Mouse (Mus musculus): ENCODE results near the gene Ldhb. TPM values are rescaled to one million over a fixed set of nuclear protein-coding genes. Genes with fewer than 3 reads are reported as not detected.

Ldhb gene
- 85.4 and 92.1 TPM in 2 replicates for polyA plus RNA-seq (2012; rRNA removed)

DNA sequence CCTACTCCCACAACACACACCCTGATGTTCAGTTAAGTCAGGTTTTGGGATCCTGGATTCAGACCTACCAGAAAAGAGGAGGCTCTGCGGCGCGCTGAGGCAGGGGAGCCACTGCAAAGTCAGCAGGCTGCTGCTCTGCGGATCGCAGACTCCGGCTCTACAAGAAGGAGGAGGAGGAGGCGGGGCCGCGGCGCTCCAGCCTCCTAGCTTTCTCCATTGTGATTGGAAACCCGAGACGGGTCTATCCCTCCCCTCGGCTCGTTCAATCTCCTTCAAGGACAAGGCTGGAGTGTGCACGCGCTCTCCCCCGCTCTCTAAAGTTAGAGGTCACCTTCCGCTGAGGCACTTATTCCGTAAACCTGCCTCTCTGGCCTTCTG lies at the start of gene Ldhb:
Gene Ldhb, minus strand, starts transcription at position 173 of the 378 bp plus-strand sequence.

GRCm38 (mm10) chr6:142472801-142473203 lies 35.0 kb downstream of the Ldhb start, which contains the start of gene Gys2:
Gene Gys2 (minus strand): TSS chr6:142473109.

Other genes with a start within 250 kb of the Ldhb start
- gene Iapp, start 209.5 kb downstream of the Ldhb start, polyA plus RNA-seq (2012; rRNA removed) = 0.17 and 0.29 TPM in 2 replicates
- gene Slco1a5, start 185.0 kb downstream of the Ldhb start, polyA plus RNA-seq (2012; rRNA removed) = not detected in 2 replicates
- gene Pyroxd1, start 162.3 kb downstream of the Ldhb start, polyA plus RNA-seq (2012; rRNA removed) = 2.1 and 2.6 TPM in 2 replicates
- 0.30 and 0.81 TPM in 2 replicates for gene Recql, start 120.9 kb downstream of the Ldhb start, polyA plus RNA-seq (2012; rRNA removed)
- 1.6 and 2.4 TPM in 2 replicates for gene Golt1b, start 120.7 kb downstream of the Ldhb start, polyA plus RNA-seq (2012; rRNA removed)
- gene Spx, start 94.5 kb downstream of the Ldhb start, polyA plus RNA-seq (2012; rRNA removed) = 0.11 and 0.34 TPM in 2 replicates
- 0.04 TPM in 1 of 2 replicates, not detected in the other for gene Gys2, start 34.8 kb downstream of the Ldhb start, polyA plus RNA-seq (2012; rRNA removed)
- 6.4 and 7.3 TPM in 2 replicates for gene Kcnj8, start 63.7 kb upstream of the Ldhb start, polyA plus RNA-seq (2012; rRNA removed)
- 0.96 and 2.4 TPM in 2 replicates for gene Abcc9, start 194.4 kb upstream of the Ldhb start, polyA plus RNA-seq (2012; rRNA removed)
- gene Cmas, start 248.7 kb upstream of the Ldhb start, polyA plus RNA-seq (2012; rRNA removed) = 8.7 and 9.9 TPM in 2 replicates

Measured in stomach, adult 2 months (tissue).